Mouse (Mus musculus): ENCODE measurements around the gene Gga1.
"Not testable (repeated sequence)": the region's sequence is repeated elsewhere in the genome, so short reads cannot be mapped to it uniquely, and the experiment has no call there.

Gga1 gene

GRCm38 (mm10) chr15:78845867-78846266, 31.1 kb upstream of the Gga1 start:
- DNase-seq, result no peak

- DNase-seq, result no peak
Observed at GRCm38 (mm10) chr15:78846352-78846751, 30.6 kb upstream of the Gga1 start.

GRCm38 (mm10) chr15:78846805-78847204, 30.2 kb upstream of the Gga1 start:
- DNase-seq, result not testable (repeated sequence)

GRCm38 (mm10) chr15:78848467-78848866, 28.5 kb upstream of the Gga1 start:
- peak; percentile 88 to 89 for DNase-seq

GRCm38 (mm10) chr15:78849485-78849884, 27.5 kb upstream of the Gga1 start:
- DNase-seq, result no peak

- no peak for DNase-seq
Observed at GRCm38 (mm10) chr15:78850059-78850824, 26.7 kb upstream of the Gga1 start.

- DNase-seq, result no peak
Observed at GRCm38 (mm10) chr15:78850944-78851343, 26.0 kb upstream of the Gga1 start.

- DNase-seq, result peak; percentile 94 to 95
Observed at GRCm38 (mm10) chr15:78851505-78852153, 25.4 kb upstream of the Gga1 start.

- no peak for DNase-seq
Observed at GRCm38 (mm10) chr15:78855303-78855965, 21.6 kb upstream of the Gga1 start, which contains the start of gene Lgals2. Gene Lgals2 (minus strand): TSS chr15:78855529.

- DNase-seq, result no peak
Observed at GRCm38 (mm10) chr15:78857009-78857408, 20.0 kb upstream of the Gga1 start.

GRCm38 (mm10) chr15:78859311-78859710, 17.7 kb upstream of the Gga1 start:
- DNase-seq, result no peak

- no peak for DNase-seq
Observed at GRCm38 (mm10) chr15:78859714-78860113, 17.3 kb upstream of the Gga1 start.

- no peak for DNase-seq
Observed at GRCm38 (mm10) chr15:78862280-78862679, 14.7 kb upstream of the Gga1 start.

- no peak for DNase-seq
Observed at GRCm38 (mm10) chr15:78863154-78863553, 13.8 kb upstream of the Gga1 start.

- no peak for DNase-seq
Observed at GRCm38 (mm10) chr15:78863852-78864253, 13.1 kb upstream of the Gga1 start.

- DNase-seq, result no peak
Observed at GRCm38 (mm10) chr15:78868398-78868797, 8.6 kb upstream of the Gga1 start.

GRCm38 (mm10) chr15:78868826-78869233, 8.2 kb upstream of the Gga1 start:
- DNase-seq, result no peak

GRCm38 (mm10) chr15:78869775-78870174, 7.2 kb upstream of the Gga1 start:
- DNase-seq, result peak; percentile 69 to 70

- no peak for DNase-seq
Observed at GRCm38 (mm10) chr15:78872021-78872608, 4.9 kb upstream of the Gga1 start.

- DNase-seq, result no peak
Observed at GRCm38 (mm10) chr15:78873803-78874435, 3.1 kb upstream of the Gga1 start.

- DNase-seq, result no peak
Observed at GRCm38 (mm10) chr15:78874989-78875388, 2.0 kb upstream of the Gga1 start.

GRCm38 (mm10) chr15:78875537-78875936, 1.5 kb upstream of the Gga1 start:
- no peak for DNase-seq

GRCm38 (mm10) chr15:78876258-78876696, 713 bp upstream of the Gga1 start:
- DNase-seq, result peak; percentile 69 to 70

Measured in B cell, adult 2 months (primary cell).